Mouse (Mus musculus): ENCODE data around the gene Nme1. TPM values are rescaled to one million over a fixed set of nuclear protein-coding genes. Genes with fewer than 3 reads are reported as not detected.
A peak's percentile ranks its signal among the peaks of the same experiment; 100 is the strongest.

The Nme1 gene
- 143 TPM in 2 replicates for polyA plus RNA-seq (2014; fragmentation: Nextera tagmentation; extraction: Ambion mirVana)

DNA sequence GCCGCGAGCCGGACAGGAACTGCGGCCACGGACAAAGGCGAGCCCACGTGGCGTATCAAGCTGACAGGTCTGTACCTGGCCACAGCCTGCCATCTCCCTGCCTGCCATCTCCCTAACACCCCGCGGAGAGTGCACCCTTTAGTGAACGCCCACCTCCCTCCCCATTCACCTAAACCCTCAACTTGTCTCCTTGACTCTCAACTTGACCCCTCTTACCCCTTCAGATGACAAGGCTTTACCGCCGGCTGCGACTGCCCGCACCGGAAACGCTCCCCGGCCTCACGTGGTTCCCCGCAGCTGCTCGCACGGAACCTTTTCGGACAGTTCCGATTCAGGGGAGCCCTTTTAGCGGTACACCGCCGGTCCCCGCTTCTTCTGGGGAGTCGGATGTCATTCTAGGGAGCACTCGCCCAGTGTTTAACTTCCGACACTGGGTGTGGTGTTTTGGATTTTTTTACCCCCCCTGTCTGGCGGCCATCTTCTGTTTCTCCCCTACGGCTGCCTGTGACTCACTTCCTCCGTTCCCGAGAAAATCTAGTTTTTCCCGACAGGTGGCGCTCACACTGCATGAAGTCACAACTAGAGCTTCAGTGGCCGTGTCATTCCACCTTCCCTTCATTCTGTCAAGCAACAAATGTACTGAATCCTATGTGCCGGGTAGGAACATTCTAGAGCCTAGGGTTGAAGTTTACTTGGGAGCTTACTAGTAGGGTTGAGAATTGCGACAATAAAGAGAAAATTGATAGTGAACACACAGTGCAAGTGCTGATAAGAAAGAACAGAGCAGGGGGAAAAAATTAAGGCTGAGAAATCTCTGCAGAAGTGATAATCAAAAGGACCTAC is at the start of gene Nme1, which contains the start of gene Gm20390:
Gene Nme1 (minus strand): TSS at position 517 of the 843 bp plus-strand sequence.
Gene Gm20390 (minus strand): TSS at position 289 of the 843 bp plus-strand sequence.
- DNase-seq (ENCODE audit: low spot score) (peak; percentile 99), ATAC-seq (ENCODE audit: low read depth) (peak; percentile 96)
- Histone ChIP-seq H3K4me1 (ENCODE audit: control insufficient read depth, insufficient read depth, low read length) (peaks cover 9% of the 10 kb centered on the region), H3K36me3 (ENCODE audit: control insufficient read depth, insufficient read depth, low read length) (peaks cover 26% of the 10 kb centered on the region), H3K9ac (ENCODE audit: low read depth, low read length) (peak within 1 kb of the TSS; percentile 76), H3K4me2 (ENCODE audit: low read depth, low read length) (peak within 1 kb of the TSS; percentile 61), H3K4me3 (ENCODE audit: low read depth, low read length) (peak within 1 kb of the TSS; percentile 72), H3K27me3 (replicated peaks; ENCODE audit: control insufficient read depth, insufficient read depth, low read length) (no peaks in the 10 kb centered on the region), H3K27ac (replicated peaks; ENCODE audit: low read depth, low read length) (peak within 1 kb of the TSS; percentile 70), H3K9me3 (ENCODE audit: control insufficient read depth, low read length) (no peaks in the 10 kb centered on the region)
- under 1% methylated on average over 37 of the region's 40 CpGs for WGBS

DNA sequence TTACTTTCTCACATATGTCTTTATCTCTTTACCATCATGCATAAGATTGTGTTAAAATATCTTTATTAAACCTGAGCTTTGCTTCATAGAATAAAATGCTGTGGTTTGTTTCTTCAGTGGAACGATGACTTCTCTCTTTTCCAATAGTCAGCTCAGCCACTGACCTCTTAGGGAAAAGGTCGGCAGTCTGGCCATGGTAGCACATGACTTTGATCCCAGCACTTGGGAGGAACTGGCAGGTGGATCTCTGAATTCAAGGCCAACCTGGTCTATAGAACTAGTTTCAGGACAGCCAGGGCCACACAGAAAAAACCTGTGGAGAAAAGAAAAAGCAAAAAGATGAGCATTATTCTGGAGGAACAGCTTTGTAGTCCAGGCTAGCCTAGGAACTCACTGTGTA is 35.0 kb upstream of the Nme1 start:
- no peaks in the 10 kb centered on the region for H3K9me3 ChIP-seq (ENCODE audit: control insufficient read depth, low read length)
- 91% methylated on average over 2 of the region's 2 CpGs for WGBS
- H3K9ac ChIP-seq (ENCODE audit: low read depth, low read length): no peak overlapping the region
- H3K27me3 ChIP-seq (replicated peaks; ENCODE audit: control insufficient read depth, insufficient read depth, low read length): no peaks in the 10 kb centered on the region
- no peak for DNase-seq (ENCODE audit: low spot score)
- H3K4me3 ChIP-seq (ENCODE audit: low read depth, low read length): no peak overlapping the region
- H3K4me2 ChIP-seq (ENCODE audit: low read depth, low read length): no peak overlapping the region
- no peaks in the 10 kb centered on the region for H3K36me3 ChIP-seq (ENCODE audit: control insufficient read depth, insufficient read depth, low read length)
- no peak overlapping the region for H3K27ac ChIP-seq (replicated peaks; ENCODE audit: low read depth, low read length)
- H3K4me1 ChIP-seq (ENCODE audit: control insufficient read depth, insufficient read depth, low read length): no peaks in the 10 kb centered on the region
- ATAC-seq (ENCODE audit: low read depth): no peak

DNA sequence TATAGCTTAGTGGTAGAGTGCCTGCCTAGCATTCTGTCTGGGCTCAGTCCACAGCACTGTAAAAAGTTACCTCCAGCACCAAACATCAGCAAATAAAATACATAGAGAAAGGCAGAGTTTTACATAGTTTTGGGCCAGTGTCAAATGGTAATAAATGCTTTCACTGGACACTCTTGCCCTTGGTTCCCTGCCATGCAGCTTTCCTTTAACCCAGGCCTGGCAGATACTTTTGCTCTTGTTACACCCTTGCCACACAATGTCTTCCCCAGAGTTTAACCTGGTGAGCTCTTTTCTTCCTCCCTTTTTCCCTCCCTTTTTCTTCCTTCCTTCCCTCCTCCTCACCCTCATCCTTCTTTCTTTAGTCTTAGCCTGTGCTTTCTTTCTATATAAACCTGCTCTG is 31.0 kb upstream of the Nme1 start:
- no peak overlapping the region for H3K27ac ChIP-seq (replicated peaks; ENCODE audit: low read depth, low read length)
- no peak for ATAC-seq (ENCODE audit: low read depth)
- H3K4me3 ChIP-seq (ENCODE audit: low read depth, low read length): no peak overlapping the region
- no peaks in the 10 kb centered on the region for H3K36me3 ChIP-seq (ENCODE audit: control insufficient read depth, insufficient read depth, low read length)
- no peak overlapping the region for H3K4me2 ChIP-seq (ENCODE audit: low read depth, low read length)
- no peaks in the 10 kb centered on the region for H3K9me3 ChIP-seq (ENCODE audit: control insufficient read depth, low read length)
- no peak for DNase-seq (ENCODE audit: low spot score)
- no peak overlapping the region for H3K9ac ChIP-seq (ENCODE audit: low read depth, low read length)
- peaks cover 16% of the 10 kb centered on the region for H3K4me1 ChIP-seq (ENCODE audit: control insufficient read depth, insufficient read depth, low read length)
- H3K27me3 ChIP-seq (replicated peaks; ENCODE audit: control insufficient read depth, insufficient read depth, low read length): no peaks in the 10 kb centered on the region

- no peak for ATAC-seq (ENCODE audit: low read depth)
- Histone ChIP-seq H3K9ac (ENCODE audit: low read depth, low read length) (peak overlapping the region; percentile 95), H3K27me3 (replicated peaks; ENCODE audit: control insufficient read depth, insufficient read depth, low read length) (no peaks in the 10 kb centered on the region), H3K4me1 (ENCODE audit: control insufficient read depth, insufficient read depth, low read length) (peaks cover 16% of the 10 kb centered on the region), H3K36me3 (ENCODE audit: control insufficient read depth, insufficient read depth, low read length) (no peaks in the 10 kb centered on the region), H3K4me2 (ENCODE audit: low read depth, low read length) (peak overlapping the region; percentile 83), H3K4me3 (ENCODE audit: low read depth, low read length) (peak overlapping the region; percentile 91), H3K9me3 (ENCODE audit: control insufficient read depth, low read length) (no peaks in the 10 kb centered on the region), H3K27ac (replicated peaks; ENCODE audit: low read depth, low read length) (no peak overlapping the region; the same call in 1 of the 2 replicates)
- WGBS: 34% methylated on average over 13 of the region's 13 CpGs
- peak; percentile 10 for DNase-seq (ENCODE audit: low spot score)
Observed at GRCm38 (mm10) chr11:93997141-93997775, 28.9 kb upstream of the Nme1 start.

- peak overlapping the region; percentile 91 for H3K4me3 ChIP-seq (ENCODE audit: low read depth, low read length)
- peak; percentile 31 for ATAC-seq (ENCODE audit: low read depth)
- peak overlapping the region; percentile 95 for H3K9ac ChIP-seq (ENCODE audit: low read depth, low read length)
- no peaks in the 10 kb centered on the region for H3K9me3 ChIP-seq (ENCODE audit: control insufficient read depth, low read length)
- H3K27ac ChIP-seq (replicated peaks; ENCODE audit: low read depth, low read length): peak overlapping the region; percentile 98
- under 1% methylated on average over 29 of the region's 58 CpGs for WGBS
- no peaks in the 10 kb centered on the region for H3K36me3 ChIP-seq (ENCODE audit: control insufficient read depth, insufficient read depth, low read length)
- peak overlapping the region; percentile 83 for H3K4me2 ChIP-seq (ENCODE audit: low read depth, low read length)
- H3K27me3 ChIP-seq (replicated peaks; ENCODE audit: control insufficient read depth, insufficient read depth, low read length): no peaks in the 10 kb centered on the region
- H3K4me1 ChIP-seq (ENCODE audit: control insufficient read depth, insufficient read depth, low read length): peaks cover 16% of the 10 kb centered on the region
- peak; percentile 37 for DNase-seq (ENCODE audit: low spot score)
Observed at GRCm38 (mm10) chr11:93996306-93997140, 28.2 kb upstream of the Nme1 start.

GRCm38 (mm10) chr11:93995720-93996305 is 27.5 kb upstream of the Nme1 start, which contains the start of gene Spag9:
TSS of gene Spag9 (plus strand) at chr11:93996091.
- WGBS: 0% methylated on average over 11 of the region's 70 CpGs

GRCm38 (mm10) chr11:93995111-93995719 is 26.9 kb upstream of the Nme1 start:
- H3K9ac ChIP-seq (ENCODE audit: low read depth, low read length): peak overlapping the region; percentile 82
- 7% methylated on average over 15 of the region's 15 CpGs for WGBS

More at GRCm38 (mm10) chr11:93995720-93996305, 27.5 kb upstream of the Nme1 start, which contains the start of gene Spag9:
- Histone ChIP-seq H3K4me2 (ENCODE audit: low read depth, low read length) (peak within 1 kb of the TSS; percentile 83), H3K4me1 (ENCODE audit: control insufficient read depth, insufficient read depth, low read length) (peaks cover 16% of the 10 kb centered on the region), H3K9ac (ENCODE audit: low read depth, low read length) (peak within 1 kb of the TSS; percentile 95), H3K27ac (replicated peaks; ENCODE audit: low read depth, low read length) (peak within 1 kb of the TSS; percentile 98), H3K36me3 (ENCODE audit: control insufficient read depth, insufficient read depth, low read length) (no peaks in the 10 kb centered on the region), H3K4me3 (ENCODE audit: low read depth, low read length) (peak within 1 kb of the TSS; percentile 91), H3K9me3 (ENCODE audit: control insufficient read depth, low read length) (no peaks in the 10 kb centered on the region), H3K27me3 (replicated peaks; ENCODE audit: control insufficient read depth, insufficient read depth, low read length) (no peaks in the 10 kb centered on the region)
- DNase-seq (ENCODE audit: low spot score) (peak; percentile 97), ATAC-seq (ENCODE audit: low read depth) (peak; percentile 94)

More at GRCm38 (mm10) chr11:93995111-93995719, 26.9 kb upstream of the Nme1 start:
- Histone ChIP-seq H3K9me3 (ENCODE audit: control insufficient read depth, low read length) (no peaks in the 10 kb centered on the region), H3K27me3 (replicated peaks; ENCODE audit: control insufficient read depth, insufficient read depth, low read length) (no peaks in the 10 kb centered on the region), H3K36me3 (ENCODE audit: control insufficient read depth, insufficient read depth, low read length) (no peaks in the 10 kb centered on the region), H3K4me1 (ENCODE audit: control insufficient read depth, insufficient read depth, low read length) (peaks cover 16% of the 10 kb centered on the region), H3K4me2 (ENCODE audit: low read depth, low read length) (peak overlapping the region; percentile 83), H3K27ac (replicated peaks; ENCODE audit: low read depth, low read length) (peak overlapping the region; percentile 98), H3K4me3 (ENCODE audit: low read depth, low read length) (peak overlapping the region; percentile 91)
- ATAC-seq (ENCODE audit: low read depth) (peak; percentile 69), DNase-seq (ENCODE audit: low spot score) (peak; percentile 90)

Data from embryonic facial prominence, embryonic 14.5 days (tissue).